Mouse (Mus musculus) C2C12 (cell line): ENCODE measurements at regions not wholly inside any gene's neighbourhood (a gene's known extent, or its start where the extent isn't known, plus 50 kb on each side); places are given as distances from the start of the nearest gene placed in this dataset.

Source experiments
- CEBPB ChIP-seq: IDR thresholded peaks from one replicate; pipeline ENCODE4 v1.6.1; 2011; ENCODE audit warnings: low read depth, mild to moderate bottlenecking, control low read depth, moderate library complexity
- CTCF ChIP-seq: IDR thresholded peaks from one replicate; pipeline ENCODE4 v1.5.1; 2011; ENCODE audit not compliant: control insufficient read depth, insufficient read depth, insufficient read length
- MAX ChIP-seq: IDR thresholded peaks from one replicate; pipeline ENCODE4 v1.6.1; 2011; ENCODE audit warnings: mild to moderate bottlenecking, control low read depth
- MYOG ChIP-seq: IDR thresholded peaks from one replicate; pipeline ENCODE4 v1.6.1; 2011; ENCODE audit not compliant: control insufficient read depth, insufficient read length; ENCODE audit errors: extremely low read depth
- USF1 ChIP-seq: IDR thresholded peaks from one replicate; pipeline ENCODE4 v1.6.1; 2011; ENCODE audit warnings: low read depth, mild to moderate bottlenecking, control low read depth, moderate library complexity

DNA sequence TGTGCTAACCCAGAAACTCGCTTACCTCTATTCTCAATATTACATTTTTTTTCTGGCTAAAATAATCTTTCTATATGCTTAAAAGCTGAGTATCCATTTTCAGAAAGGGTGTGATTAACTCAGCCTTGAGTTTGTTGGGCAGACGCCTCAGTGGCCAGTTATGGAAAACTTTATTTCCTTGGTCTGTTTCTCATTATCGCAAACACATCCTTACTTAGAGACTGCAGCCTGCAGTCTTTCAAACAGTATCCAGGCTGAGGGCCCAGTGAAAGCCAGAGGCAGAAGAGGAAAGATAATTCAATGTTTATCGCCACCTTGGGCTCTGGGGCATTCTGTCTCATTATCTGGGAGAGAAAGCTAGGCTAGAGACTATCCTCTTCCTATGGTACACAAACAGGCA is 231.5 kb downstream of the Mreg start:
- TF ChIP-seq CTCF (no peak), MAX (no peak), MYOG (no peak), USF1 (no peak), CEBPB (no peak)
